Mouse (Mus musculus) lung, postnatal 4 days (tissue): Measurements from ENCODE around the gene Nav1.

Source experiments
- DNase-seq, 2 experiments: peaks; one replicate each; pipeline ENCODE4 v3.0.0; 2021

The Nav1 gene

DNA sequence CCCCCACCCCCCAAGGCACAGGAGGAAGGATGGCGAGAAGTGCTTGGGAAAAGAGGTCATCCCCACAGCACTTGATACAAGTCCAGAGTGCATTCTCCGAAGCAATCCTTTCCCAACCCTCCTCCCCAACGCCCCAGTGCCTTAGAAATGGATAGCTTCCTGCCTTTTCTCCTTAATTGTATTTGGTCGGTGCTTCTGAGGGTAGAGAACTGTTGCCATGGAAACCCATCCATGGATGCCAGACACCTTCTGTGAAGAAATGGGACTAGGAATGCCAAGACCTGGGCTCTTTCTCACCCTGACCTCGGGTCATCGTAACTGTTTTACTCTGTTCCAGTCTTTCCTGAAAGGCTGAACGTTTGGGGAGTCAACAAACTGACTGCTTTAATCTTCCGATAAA, 26.1 kb downstream of the Nav1 start:
- no peak for DNase-seq

DNA sequence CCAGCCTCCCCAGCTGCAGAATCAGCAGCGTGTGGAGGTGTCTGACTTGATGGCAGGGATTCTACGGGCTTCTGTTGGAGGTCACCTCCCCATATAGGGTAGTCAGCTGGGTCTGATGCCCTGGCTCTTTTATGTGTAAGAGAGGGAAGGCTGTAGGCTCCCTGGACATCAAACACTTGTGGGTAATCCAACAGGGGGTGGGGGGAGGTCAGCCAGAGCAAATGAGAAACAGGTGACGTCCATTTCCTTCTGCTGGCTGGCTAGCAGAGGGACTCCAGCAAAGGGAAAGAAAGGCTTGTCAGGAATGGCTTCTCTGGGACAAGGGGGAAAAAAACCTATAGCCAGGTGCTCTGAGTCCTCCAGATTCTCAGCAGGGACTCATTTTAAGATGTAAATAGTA, 28.0 kb downstream of the Nav1 start:
- DNase-seq, result no peak

DNA sequence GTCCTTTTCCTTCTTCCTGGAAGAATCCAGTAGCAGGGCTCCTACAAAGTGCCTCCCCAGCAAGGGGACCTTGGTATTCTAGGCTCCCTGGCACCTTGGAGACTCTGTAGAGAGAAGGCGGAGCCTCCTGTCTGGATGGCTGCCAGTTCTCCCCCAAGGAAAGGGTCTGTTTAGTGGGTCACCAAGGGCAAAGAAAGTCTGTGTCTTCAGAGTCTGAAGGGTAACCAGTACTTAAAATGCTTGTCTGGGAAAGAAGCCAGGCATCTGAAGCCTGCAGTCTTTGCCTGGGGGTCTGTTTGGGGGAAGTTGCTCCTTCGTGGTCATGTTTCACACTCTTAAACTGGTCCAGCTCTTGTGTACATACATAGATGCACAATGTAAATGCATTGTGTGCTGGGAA, 29.3 kb downstream of the Nav1 start:
- no peak for DNase-seq

DNA sequence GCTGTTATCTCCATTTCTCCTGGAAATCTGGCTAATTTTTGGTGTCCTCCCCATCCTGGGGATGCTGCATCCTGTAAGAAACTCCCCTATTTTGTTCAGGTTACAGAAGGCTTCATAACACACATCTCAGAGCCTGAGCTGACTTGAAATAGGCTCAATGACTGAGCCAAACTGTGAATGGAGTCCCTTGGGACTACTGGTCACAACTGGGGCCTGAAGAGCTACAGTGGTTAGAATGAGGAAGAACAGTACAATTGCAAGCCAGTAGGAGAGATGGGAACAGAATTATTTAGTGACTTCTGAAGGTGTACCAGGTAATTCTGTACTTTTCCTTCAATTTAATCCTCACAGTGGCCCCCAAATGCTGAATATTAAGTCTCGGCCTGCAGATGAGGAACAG, 31.7 kb downstream of the Nav1 start:
- DNase-seq, result no peak

DNA sequence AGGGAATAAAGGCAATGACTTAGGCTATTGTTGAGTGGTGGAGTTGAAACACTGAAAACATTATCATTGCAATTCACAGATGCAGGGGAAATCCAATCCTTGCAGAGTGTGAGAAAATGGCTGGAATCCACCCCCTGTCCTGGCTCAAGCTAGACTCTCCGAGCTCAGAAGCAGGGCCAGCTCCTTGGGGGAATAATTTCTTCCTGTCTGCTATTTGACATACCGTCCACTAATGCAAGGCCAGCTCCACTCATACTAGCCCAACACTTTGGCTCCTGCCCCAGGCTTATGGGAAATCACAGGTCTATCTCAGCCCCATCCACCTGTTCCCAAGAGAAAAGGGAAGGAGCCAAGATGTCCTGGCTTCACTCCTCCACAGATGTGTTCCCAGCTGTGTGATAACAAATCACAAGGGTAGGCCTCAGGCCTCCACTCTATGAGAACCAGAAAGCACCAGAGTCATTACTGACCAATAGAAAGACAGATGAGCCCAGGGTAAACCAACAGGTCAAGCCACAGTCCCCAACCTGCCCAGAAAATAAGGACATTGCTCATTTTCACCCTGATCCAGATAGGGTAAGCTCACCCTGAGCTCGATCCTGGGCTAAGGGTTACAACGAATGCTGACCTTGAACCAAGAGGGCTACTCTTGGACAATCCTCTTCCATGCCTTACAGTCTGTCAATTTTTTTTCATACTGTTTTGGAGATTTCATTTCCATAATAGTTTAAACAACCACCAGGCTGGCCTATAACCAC, 32.5 kb downstream of the Nav1 start:
- no peak for DNase-seq

DNA sequence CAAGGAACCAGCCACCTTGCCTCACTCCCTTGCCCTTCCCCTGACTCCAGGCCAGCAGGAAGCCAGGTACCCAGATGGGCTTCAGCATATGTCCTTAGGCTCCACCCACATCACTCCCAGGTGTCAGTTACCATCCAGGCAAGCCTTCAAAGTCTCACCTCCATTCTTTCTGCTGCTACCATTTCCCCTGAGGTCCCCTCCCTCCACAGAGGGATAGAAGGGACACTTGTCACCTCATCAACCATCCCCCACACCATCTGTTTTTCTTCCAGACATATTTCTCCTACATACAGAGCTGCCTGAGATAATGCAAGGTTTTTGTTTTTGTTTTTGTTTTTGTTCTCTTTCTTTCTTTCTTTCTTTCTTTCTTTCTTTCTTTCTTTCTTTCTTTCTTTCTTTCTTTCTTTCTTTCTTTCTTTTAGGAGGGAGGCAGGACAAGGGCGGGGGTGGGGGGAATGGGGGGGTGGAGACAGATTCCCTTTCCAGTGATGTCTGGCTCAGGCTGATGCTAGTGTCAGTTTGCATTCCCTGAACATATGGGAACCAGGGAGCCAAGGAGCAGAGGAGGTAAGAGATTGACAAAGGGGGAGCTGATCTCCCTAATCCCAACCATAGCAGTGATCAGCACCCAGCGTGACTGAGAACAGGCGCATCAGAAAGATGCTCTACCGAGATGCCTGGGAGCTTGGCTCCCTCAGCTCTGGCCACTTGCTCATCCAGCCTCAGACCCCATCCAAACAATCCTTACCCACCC, 34.8 kb downstream of the Nav1 start:
- no peak for DNase-seq

DNA sequence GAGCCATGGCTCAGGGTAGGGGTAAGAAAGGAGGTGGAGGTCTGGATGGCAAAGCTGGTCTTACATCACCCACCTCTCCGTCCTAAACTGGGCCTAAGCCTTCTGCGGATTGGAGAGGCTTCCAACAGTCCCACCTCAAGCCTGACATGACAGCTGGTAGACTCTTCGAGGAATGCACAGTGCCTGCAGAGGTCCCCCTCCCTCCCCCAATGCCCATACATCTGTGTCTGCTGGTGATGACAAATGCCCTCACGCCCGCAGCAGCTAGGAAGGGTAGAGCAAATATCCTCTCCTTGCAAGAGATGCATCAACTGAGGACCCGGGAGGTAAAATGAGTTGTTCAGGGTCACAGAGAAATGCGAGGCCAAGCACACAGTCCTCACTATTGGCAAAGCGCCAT, 39.0 kb downstream of the Nav1 start:
- no peak for DNase-seq

DNA sequence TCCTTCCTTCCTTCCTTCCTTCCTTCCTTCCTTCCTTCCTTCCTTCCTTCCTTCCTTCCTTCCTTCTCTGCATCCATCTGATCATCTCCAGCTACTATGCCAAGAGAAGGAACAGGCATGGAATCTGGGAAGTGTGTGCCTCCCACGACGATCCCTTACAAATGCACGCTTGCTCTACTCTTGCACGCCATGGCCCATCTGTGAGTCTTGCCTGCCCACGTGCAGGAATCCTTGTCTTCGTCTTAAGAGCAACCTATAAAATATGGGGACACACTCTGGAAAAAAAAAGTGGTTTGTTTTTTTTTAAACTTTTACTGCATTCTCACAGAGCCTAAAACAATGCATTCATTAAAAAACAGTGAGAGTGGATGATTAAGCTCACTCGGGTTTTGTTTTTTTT, 40.5 kb downstream of the Nav1 start:
- no peak for DNase-seq

DNA sequence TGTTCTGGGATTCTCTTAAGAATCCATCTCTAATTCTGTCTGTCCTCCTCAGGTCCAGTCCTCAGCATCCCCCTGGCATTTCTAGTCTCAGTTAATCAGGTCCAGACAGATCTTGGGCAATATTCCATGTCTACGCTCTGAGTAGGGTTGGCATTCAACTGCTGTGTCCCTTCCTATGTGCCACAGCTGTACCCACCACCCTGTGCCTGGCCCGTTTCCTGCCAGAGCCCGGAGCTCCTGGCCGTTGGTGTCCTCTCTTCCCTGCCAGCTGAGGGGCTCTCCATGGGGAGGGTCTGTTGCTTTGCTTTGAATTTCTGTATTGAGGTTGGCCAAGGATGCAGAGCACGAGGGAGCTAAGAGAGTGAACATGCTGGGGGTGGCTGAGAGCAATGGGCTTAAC, 41.3 kb downstream of the Nav1 start:
- no peak for DNase-seq

DNA sequence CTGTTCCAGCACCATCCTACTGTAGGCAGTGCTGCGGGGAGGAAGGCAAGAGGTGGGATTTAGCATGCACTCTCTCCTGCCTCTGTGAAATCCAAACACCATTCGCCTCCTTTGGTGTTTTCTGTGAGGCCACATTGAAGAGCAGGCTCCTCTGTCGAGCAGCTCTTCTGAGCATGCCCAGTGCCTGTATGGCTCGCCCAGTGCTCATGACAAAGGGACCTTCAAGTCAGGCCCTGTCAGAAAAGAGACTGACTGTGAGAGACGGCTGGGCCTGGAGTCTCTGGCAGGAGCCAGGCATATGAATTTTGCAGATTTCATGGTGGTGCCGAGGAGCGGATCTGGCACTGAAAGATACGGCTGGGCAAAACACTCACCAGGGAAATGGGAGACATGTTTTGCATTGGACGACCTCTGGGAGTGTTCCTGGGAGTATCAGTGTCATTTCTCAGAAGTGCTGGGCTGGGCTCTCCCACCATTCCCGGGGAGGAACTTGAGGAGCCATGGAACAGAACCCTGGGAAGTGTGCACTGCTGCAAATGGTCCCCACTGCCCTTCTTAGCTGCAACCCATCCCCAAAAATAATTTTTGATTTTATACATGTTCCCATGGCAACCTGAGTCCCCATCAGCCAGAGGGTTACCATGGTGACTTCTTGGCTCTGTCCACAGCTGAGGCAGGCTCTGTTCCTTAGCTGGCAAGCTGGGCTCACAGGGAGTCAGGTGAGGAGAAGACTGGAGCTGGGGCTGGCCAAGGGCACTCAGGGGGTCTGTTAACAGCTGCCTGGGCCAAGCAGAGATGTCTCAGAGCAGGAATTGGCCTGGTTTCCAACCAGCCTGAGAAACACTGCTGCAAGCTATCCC, 42.2 kb downstream of the Nav1 start:
- DNase-seq, result no peak

DNA sequence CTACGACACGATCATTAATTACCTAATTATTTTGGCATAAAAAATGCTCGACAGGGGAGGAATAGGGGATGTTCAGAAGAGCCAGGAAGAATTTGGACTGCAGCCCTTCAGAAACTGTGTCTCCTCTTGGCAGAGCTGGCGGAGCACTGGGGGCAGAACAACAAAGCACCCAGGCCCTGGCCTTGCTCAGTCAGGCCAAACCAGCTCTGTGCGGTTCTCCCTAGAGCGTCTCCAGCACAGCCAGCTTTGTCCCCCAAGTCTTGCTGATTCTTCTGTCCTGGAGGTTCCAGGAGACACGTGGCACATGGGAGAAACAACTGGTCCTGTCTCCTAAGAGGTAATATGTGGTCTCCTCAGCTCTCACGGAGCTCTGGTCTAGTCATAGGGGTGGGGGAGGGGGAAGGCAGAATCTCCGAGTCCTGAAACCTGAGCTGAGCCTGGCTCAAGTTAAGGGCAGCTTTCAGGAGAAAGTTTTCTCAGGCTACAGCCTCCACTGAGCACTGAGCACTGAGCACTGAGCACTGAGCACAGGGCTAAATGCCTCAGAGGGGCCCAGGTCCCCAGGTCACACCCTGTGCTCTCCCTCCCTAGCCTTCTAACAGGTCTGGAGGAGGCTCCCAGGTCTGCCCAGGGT, 43.2 kb downstream of the Nav1 start:
- DNase-seq, result peak in 1 of 2 experiments; percentile 48

DNA sequence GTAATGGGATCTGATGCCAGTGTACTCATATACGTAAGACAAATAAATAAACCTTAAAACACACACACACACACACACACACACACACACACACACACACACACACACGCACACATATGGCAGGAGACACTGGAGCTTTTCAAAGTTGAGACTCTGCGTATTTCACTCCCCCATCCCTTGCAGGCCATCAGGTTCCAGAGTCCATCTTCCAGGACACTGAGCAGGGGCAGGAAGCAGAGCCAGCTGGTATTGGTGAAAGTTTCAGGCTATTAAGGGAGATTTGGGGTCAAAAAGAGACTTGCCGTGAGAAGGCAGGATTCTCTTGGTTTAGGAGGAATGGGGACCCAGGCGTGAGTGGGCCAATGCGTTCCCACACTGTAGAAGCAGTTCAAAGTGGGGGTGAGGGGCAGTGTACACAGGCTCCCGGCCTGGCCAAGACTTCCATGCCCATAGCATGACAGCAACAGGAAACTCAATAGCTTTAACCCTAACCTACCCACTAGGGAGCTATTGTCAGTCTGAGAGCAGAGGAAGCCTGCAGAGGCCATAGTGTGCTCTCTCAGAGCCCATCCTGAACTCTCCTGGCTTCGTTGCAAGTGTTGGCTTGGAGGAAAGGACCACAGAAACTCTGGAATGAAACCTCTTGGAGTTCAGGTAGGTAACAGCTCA, 44.0 kb downstream of the Nav1 start:
- DNase-seq, result no peak

DNA sequence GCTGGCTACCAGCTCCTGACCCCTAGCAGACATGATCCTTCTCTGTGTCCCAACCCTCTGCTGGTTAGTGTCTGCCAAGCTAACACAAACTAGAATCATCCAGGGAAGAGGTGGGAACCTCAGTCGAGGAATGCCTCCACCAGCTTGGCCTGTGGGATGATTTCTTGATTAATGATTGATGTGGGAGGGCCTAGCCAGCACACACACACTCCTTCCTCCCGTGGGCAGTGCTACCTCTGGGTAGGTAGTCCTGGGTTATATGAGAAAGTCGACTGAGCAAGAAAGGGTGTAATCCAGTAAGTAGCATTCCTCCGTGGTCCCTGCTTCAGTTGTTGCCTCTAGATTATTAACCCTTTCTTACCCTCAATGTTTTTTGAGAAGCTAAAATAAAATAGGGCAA, 45.0 kb downstream of the Nav1 start:
- no peak for DNase-seq

DNA sequence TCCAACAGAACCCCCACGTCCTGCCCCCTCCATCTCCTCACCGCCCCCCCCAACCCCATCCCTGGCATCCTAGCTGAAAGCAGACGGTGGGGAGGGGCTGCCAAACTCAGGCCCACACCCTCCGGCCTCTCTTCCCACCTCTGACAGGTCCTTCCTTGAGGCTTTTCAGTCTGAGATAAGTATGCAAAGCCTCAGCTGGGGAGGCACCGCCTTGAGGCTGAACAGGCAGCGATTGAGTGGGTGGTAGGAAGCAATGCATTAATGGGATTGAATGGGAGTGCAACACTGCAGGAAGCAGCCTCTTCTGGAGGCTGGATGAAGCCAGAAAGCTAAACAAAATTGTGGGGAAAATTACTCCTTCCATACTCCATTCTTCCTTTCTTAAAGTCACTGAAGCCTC, 45.8 kb downstream of the Nav1 start:
- DNase-seq, result no peak

DNA sequence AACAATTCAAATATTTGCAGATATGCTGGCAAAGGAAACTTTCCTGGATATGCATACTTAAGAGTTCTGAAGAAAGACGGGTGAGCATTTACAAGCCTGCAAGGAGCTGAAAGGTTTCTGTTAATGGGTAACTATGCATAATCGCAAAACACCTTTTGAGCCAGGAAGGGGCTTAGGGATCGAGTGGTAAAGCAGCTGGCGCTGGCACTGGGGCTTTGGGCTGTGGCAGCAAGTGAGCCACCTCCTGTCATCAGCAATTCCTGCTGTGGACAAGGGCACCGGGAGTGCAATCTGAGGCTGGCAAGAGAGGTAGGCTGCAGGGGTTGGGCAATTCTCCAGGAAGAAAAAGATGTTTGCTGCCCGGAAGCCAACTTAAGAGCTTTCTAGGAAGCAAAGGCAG, 49.1 kb downstream of the Nav1 start:
- peak in 1 of 2 experiments; percentile 63 for DNase-seq

DNA sequence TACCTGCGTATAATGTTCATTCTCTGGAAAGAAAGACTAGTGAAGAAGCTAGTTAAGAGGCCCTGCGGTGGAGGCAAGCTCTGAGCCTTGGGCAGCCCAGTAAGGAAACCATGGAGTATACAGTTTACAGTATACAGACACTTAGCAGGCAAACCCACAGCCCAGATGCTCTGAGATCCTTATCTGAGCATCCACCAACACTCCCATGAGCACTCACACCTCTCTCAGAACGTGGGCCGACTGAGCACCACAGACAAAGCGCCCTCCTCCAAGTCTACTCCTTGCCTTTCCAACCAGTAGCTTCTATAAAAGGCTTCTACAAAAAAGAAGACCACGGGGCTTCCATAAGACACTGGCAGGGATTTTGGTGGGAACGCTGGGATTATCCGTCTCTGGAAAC, 51.2 kb downstream of the Nav1 start:
- DNase-seq, result no peak

DNA sequence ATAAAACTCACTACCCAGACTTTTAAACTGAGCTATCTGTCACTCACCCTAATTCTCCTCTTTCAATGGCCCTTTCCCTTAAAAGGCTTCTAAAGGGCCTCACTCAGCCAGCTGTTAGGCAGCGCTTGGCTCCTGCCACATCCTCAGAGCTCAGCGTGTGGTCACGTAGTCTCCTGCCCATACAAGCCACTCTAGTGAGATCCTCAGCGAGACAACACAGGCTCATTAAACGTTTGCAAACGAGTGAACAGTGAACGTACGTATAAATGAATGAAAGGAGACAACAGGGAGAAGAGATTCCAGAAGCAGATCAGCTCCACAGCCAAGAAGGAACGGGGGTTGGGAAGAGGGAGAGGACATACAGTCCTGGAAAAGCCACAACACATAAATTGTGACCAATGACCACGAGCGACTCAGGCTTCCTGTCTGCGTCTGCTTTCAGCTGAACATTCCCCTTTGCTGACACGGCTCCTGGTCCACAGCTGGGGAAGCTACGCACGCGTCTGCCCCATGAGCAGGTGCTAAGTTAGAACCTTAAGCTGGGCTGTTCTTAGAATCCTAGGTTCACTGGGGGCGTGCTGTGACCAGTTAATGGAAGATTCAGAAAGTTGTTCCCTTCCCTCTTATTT, 52.3 kb downstream of the Nav1 start:
- no peak for DNase-seq

DNA sequence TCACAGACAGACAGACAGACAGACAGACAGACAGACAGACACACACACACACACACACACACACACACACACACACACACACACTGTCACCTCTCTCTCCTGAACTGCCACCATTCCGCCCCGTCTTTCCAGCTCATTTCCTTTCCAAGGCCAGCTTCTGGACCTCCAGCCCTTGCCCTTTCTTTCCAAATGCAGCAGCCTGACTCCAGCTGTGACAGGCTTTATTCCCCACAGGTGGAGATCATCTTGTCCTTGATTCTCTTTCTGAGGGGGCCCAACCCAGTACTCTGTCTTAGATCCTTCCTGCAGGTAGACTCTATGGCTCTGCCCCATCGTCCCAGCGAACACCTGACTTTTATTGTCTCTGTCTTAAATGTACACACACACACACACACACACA, 53.5 kb downstream of the Nav1 start:
- DNase-seq, result no peak

DNA sequence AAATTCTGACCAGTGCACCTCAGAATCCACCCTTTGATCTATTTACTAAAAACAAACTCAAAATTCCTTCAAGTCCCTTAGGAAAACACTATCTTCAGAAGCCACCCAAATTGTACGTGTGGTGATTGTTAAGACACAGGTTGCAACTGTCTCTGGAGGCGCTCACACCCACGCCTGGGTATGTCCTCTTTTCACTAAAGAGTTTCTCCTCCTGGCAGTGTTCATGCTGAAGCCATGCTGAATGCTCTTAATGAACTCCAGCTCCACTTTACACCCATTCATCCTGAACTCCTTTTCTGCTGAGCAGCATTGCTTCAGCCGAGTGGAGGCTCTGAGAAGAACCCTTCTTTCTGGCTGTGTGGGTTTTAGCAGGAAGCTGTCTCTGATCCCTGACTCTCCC, 53.9 kb downstream of the Nav1 start:
- no peak for DNase-seq

DNA sequence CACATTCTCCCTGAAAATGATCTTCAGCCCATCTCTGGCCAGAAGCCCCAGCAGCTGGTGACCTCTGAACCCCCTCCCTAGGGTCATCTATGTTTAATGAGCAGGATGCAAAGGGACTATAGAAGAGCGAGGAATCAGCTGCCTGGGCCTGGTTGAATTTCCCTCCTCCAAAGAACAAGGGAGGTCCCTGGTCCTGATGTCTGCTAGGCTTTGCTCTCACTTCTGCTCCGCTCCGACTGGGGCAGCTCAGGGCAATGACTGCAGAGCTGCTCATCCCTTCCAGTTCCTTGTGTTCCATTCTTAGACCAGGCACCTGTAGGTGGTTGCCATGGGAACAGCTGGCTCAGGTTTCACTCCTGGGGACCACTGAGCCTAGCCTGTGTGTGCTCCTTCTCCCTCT, 56.2 kb downstream of the Nav1 start:
- DNase-seq, result no peak

DNA sequence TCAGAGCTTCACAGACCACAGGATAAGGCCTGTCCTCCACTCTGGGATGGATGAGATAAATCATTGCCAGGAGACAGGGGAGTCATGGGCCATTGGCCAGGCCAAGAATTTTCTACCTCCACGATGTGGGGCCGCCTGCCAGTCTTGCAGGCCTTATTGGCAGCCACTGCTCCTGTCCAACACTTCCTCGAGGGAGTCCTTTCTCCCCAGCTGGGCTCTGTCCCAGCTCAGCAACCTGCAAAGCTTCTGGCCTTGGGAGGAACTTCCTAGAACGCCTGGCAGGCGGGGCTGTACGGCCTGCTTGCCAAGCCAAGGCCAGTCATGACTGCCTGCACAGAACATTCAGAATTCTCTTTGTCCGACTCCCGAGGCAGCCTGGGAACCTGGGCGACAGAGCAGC, 58.3 kb downstream of the Nav1 start:
- peak; percentile 60 to 85 for DNase-seq

DNA sequence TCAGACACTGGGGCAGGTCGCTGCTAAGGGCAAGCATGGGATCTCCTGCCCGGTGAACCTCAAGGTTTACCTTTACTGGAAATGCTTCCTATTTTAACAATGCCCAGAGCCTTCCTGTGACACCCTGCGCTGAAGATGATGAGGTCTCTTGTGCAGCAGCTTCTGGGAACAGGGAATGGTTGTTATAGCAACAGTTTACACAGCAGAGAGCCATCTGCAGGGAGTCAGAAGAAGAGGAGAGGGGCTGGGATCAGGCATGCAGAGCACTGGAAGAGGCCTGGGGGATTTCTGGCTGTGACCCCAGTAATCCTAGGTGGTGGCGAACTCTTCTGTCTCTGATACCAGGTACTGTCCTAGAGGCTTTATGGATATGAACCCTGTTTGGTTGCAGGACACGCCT, 61.0 kb downstream of the Nav1 start:
- DNase-seq, result no peak
